In the genomic region with DNA sequence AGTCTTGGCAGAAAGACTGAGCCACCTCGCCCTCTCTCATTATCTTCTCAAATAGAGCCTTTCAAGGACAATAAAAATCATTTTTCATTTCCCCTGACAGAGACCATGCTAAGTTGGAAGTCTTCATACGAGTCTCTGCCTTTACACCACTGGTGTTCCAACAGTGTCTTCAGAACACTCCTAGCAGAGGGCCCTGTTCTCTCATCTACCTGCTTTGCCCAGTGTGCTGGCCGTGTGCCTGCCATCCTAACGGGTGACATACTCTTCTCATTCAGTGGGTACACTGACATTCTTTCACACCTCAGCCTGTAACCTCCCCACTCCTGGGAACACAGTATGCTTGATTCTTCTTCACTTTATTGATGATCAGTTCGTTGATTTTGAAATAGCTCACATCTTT, we compare ENCODE assay signal across 31 mouse cellular contexts. TPM values are rescaled to one million over a fixed set of nuclear protein-coding genes. Genes with fewer than 3 reads are reported as not detected.
A peak's percentile ranks its signal among the peaks of the same experiment; 100 is the strongest.
DNase-seq lines count a peak whose midpoint lies in the region; TF ChIP-seq lines count a peak whose summit lies in the region.
"Had no signal": no experiment of that assay in that cellular context is flagged by ENCODE, and none has a peak within 500 bp of the region (broad histone marks: within the 10 kb centered on the region; RNA-seq: fewer than 3 reads in every experiment).

No protein-coding gene starts in this region.

- H3K4me1 ChIP-seq in spleen, adult 2 months (ENCODE audit: control insufficient read depth, insufficient read depth, insufficient read length), result peaks cover 56% of the 10 kb centered on the region
- H3K4me1 ChIP-seq: embryonic facial prominence, embryonic 13.5 days; embryonic facial prominence, embryonic 15.5 days; forebrain, embryonic 10.5 days; forebrain, embryonic 12.5 days had no signal

- H3K36me3 ChIP-seq in spleen, adult 2 months (ENCODE audit: control insufficient read depth, insufficient read depth, low read length), result no peaks in the 10 kb centered on the region
- H3K36me3 ChIP-seq: embryonic facial prominence, embryonic 13.5 days; embryonic facial prominence, embryonic 15.5 days; forebrain, embryonic 10.5 days; forebrain, embryonic 12.5 days had no signal

- H3K27me3 ChIP-seq in spleen, adult 2 months (ENCODE audit: control insufficient read depth, insufficient read depth, low read length), result no peaks in the 10 kb centered on the region
- H3K27me3 ChIP-seq: embryonic facial prominence, embryonic 13.5 days; embryonic facial prominence, embryonic 15.5 days; forebrain, embryonic 12.5 days had no signal

- intact Hi-C loops in gastrocnemius, adult 2 months (cut with DNase I), result no loop called here
- intact Hi-C loops in gastrocnemius, postnatal 14 days (cut with DNase I; ENCODE audit: low total_unique reads), result no loop called here

- DNase-seq in gastrocnemius, adult 2 months, result peak; percentile 6
- no peak for DNase-seq in gastrocnemius, postnatal 14 days
- no peak for DNase-seq in spleen, adult 2 months (ENCODE audit: low read depth in 1 of 2, low spot score in 2 of 2)
- DNase-seq in spleen, adult 18-20 months, result no peak
- DNase-seq in thymus, postnatal 4 days, result peak; percentile 8
- no peak for DNase-seq in thymus, postnatal 14 days
- peak; percentile 35 for DNase-seq in naive thymus-derived CD4-positive, alpha-beta T cell, adult 2 months (ENCODE audit: low read depth)
- no peak for DNase-seq in frontal cortex, postnatal 36 days (ENCODE audit: low spot score in 2 of 2)
- DNase-seq: adrenal gland, adult 2 months; adrenal gland, postnatal 10 days; adrenal gland, postnatal 25 days; cerebellum, adult 11 months; cerebellum, adult 18-20 months; cerebellum, adult 8-10 months; cerebellum, adult 9-11 months; cerebellum, postnatal 14 days; cerebellum, postnatal 36 days; embryo, embryonic 11 days had no signal

- no peak for TF ChIP-seq POLR2A in spleen, adult 2 months (IDR thresholded peaks at IDR 0.05; ENCODE audit: low read depth, low read length)

- TF ChIP-seq CTCF in gastrocnemius, adult 2 months (IDR thresholded peaks at IDR 0.05), result no peak
- TF ChIP-seq CTCF in spleen, adult 2 months (IDR thresholded peaks at IDR 0.05; ENCODE audit: extremely low read depth, insufficient read depth, insufficient read length, insufficient replicate concordance), result no peak

- no peak overlapping the region for H3K27ac ChIP-seq in gastrocnemius, adult 2 months
- H3K27ac ChIP-seq in spleen, adult 2 months (ENCODE audit: insufficient read depth, low read length), result peak overlapping the region; percentile 39
- H3K27ac ChIP-seq: embryonic facial prominence, embryonic 13.5 days; embryonic facial prominence, embryonic 15.5 days; forebrain, embryonic 10.5 days; forebrain, embryonic 12.5 days had no signal

- no peak overlapping the region for H3K4me3 ChIP-seq in gastrocnemius, adult 2 months
- no peak overlapping the region for H3K4me3 ChIP-seq in spleen, adult 2 months (ENCODE audit: extremely low read depth, insufficient read depth, insufficient read length)
- H3K4me3 ChIP-seq: embryonic facial prominence, embryonic 13.5 days; embryonic facial prominence, embryonic 15.5 days; erythroblast, embryonic 14.5 days; forebrain, embryonic 10.5 days; forebrain, embryonic 12.5 days had no signal

- 76% methylated on average over 5 of the region's 5 CpGs for WGBS in spleen, adult 2 months

RNA-seq across cellular contexts. Expression of gene Dusp2, which starts 19.5 kb away (rescaled TPM):
- 1 to 10 TPM in 1 of 2 experiments, under 1 TPM in 1; 0.59 to 1.2 TPM for total RNA-seq in gastrocnemius, adult 2 months (2021)
- total RNA-seq in gastrocnemius, postnatal 14 days (2021), result 1 to 10 TPM; 1.6 TPM
- 116 and 178 TPM in 2 replicates for polyA plus RNA-seq in spleen, adult 2 months (2012; rRNA removed)

RNA-seq across cellular contexts. Expression of gene Astl, which starts 22.0 kb away (rescaled TPM):
- total RNA-seq in gastrocnemius, adult 2 months (2021), result under 1 TPM in 1 of 2 experiments, not detected in 1; 0.25 TPM
- not detected for total RNA-seq in gastrocnemius, postnatal 14 days (2021)
- 0.08 TPM in 2 replicates for polyA plus RNA-seq in spleen, adult 2 months (2012; rRNA removed)
- total RNA-seq: adrenal gland, adult 2 months; adrenal gland, postnatal 25 days; adrenal gland, postnatal 4 days; common myeloid progenitor, adult 5-6 weeks; ES-E14; MEL had no signal
- polyA plus RNA-seq: adrenal gland, adult 2 months; brain, embryonic 14.5 days; C2C12; embryonic facial prominence, embryonic 15.5 days; erythroblast, embryonic 14.5 days; forebrain, embryonic 10.5 days; forebrain, embryonic 12.5 days; forebrain, embryonic 14.5 days; forebrain, embryonic 16.5 days had no signal

RNA-seq across cellular contexts. Expression of gene Stard7, which starts 46.4 kb away (rescaled TPM):
- total RNA-seq in gastrocnemius, adult 2 months (2021), result 100 to 1,000 TPM in 1 of 2 experiments, 10 to 100 TPM in 1; 88.9 to 152 TPM
- 10 to 100 TPM; 86.8 to 98.4 TPM for total RNA-seq in gastrocnemius, postnatal 14 days (2021)
- 22.2 and 33.5 TPM in 2 replicates for polyA plus RNA-seq in spleen, adult 2 months (2012; rRNA removed)

RNA-seq across cellular contexts. Expression of gene Adra2b, which starts 46.6 kb away (rescaled TPM):
- total RNA-seq in gastrocnemius, adult 2 months (2021), result under 1 TPM; 0.39 to 0.69 TPM
- total RNA-seq in gastrocnemius, postnatal 14 days (2021), result 1 to 10 TPM; 1.2 to 2.4 TPM
- 1.2 and 1.3 TPM in 2 replicates for polyA plus RNA-seq in spleen, adult 2 months (2012; rRNA removed)
- total RNA-seq: MEL had no signal
- polyA plus RNA-seq: C2C12 had no signal

Comparison
In these comparisons a context has a peak if more than half of its experiments do, and no peak if none do; other contexts are left out.
1. DNase-seq: peak in gastrocnemius, adult 2 months (single experiment), thymus, postnatal 4 days (single experiment) and naive thymus-derived CD4-positive, alpha-beta T cell, adult 2 months (single experiment); none in gastrocnemius, postnatal 14 days (single experiment), spleen, adult 2 months (0 of 2), spleen, adult 18-20 months (0 of 2), thymus, postnatal 14 days (single experiment) and frontal cortex, postnatal 36 days (0 of 2).